ENCODE assay signal across 22 mouse cellular contexts in genomic region chr9:57839032-57839431, GRCm38 (mm10). TPM values are rescaled to one million over a fixed set of nuclear protein-coding genes. Genes with fewer than 3 reads are reported as not detected.
DNase-seq lines count a peak whose midpoint lies in the region; ATAC-seq and TF ChIP-seq lines count a peak whose summit lies in the region.
"Had no signal": no experiment of that assay in that cellular context is flagged by ENCODE, and none has a peak within 500 bp of the region (broad histone marks: within the 10 kb centered on the region; RNA-seq: fewer than 3 reads in every experiment).

No protein-coding gene starts in this region.

- peak overlapping the region; percentile 45 for H3K4me2 ChIP-seq in heart, embryonic 14.5 days (ENCODE audit: low read length)
- peak overlapping the region; percentile 16 for H3K4me2 ChIP-seq in liver, embryonic 11.5 days
- H3K4me2 ChIP-seq in liver, embryonic 14.5 days (ENCODE audit: low read depth), result peak overlapping the region; percentile 6; the same call in 1 of the 2 replicates
- H3K4me2 ChIP-seq: forebrain, embryonic 13.5 days; hindbrain, embryonic 12.5 days had no signal

- intact Hi-C loops in heart, postnatal 14 days (cut with DNase I), result no loop called here

- peak overlapping the region; percentile 52 for H3K27ac ChIP-seq in heart, embryonic 10.5 days
- peak overlapping the region in 1 of 2 experiments; percentile 21; a peak in 2 of 4 replicates for H3K27ac ChIP-seq in heart, embryonic 14.5 days (replicated peaks in 1 of 2; ENCODE audit: control insufficient read depth in 1 of 2, insufficient read depth in 1 of 2, low read depth in 2 of 2, low read length in 2 of 2)
- H3K27ac ChIP-seq in liver, embryonic 11.5 days (ENCODE audit: low read depth, low read length), result 0 out of 2 replicates have a peak overlapping the region, but pooled peaks have one; percentile 0
- H3K27ac ChIP-seq in liver, embryonic 14.5 days, result no peak overlapping the region
- H3K27ac ChIP-seq: embryonic facial prominence, embryonic 10.5 days; forebrain, embryonic 13.5 days; gastrocnemius, adult 2 months; hindbrain, embryonic 12.5 days had no signal

- WGBS in heart, embryonic 10.5 days, result 29% methylated on average over 2 of the region's 2 CpGs
- WGBS in heart, embryonic 14.5 days, result 11% methylated on average over 2 of the region's 2 CpGs
- 33% methylated on average over 2 of the region's 2 CpGs for WGBS in liver, embryonic 11.5 days
- 11% methylated on average over 2 of the region's 2 CpGs for WGBS in liver, embryonic 14.5 days (ENCODE audit: insufficient replicate concordance)

- H3K9ac ChIP-seq in heart, embryonic 14.5 days (ENCODE audit: low read length), result no peak overlapping the region
- H3K9ac ChIP-seq in liver, embryonic 11.5 days (ENCODE audit: low read depth, low read length), result no peak overlapping the region
- no peak overlapping the region for H3K9ac ChIP-seq in liver, embryonic 14.5 days (replicated peaks)
- H3K9ac ChIP-seq: forebrain, embryonic 13.5 days; forebrain, postnatal 0 days; hindbrain, embryonic 12.5 days had no signal

- 0 out of 2 replicates have a peak overlapping the region, but pooled peaks have one; percentile 12 for H3K4me3 ChIP-seq in heart, embryonic 10.5 days
- H3K4me3 ChIP-seq in heart, embryonic 14.5 days (ENCODE audit: control insufficient read depth in 1 of 2, insufficient read depth in 1 of 2, low read depth in 1 of 2, low read length in 2 of 2), result no peak overlapping the region
- no peak overlapping the region for H3K4me3 ChIP-seq in liver, embryonic 11.5 days (ENCODE audit: low read depth, low read length)
- H3K4me3 ChIP-seq in liver, embryonic 14.5 days (ENCODE audit: insufficient read depth in 1 of 2, low read depth in 2 of 2, low read length in 2 of 2), result no peak overlapping the region
- H3K4me3 ChIP-seq: embryonic facial prominence, embryonic 10.5 days; forebrain, embryonic 13.5 days; gastrocnemius, adult 2 months; hindbrain, embryonic 12.5 days had no signal

- H3K36me3 ChIP-seq in heart, embryonic 10.5 days, result no peaks in the 10 kb centered on the region
- H3K36me3 ChIP-seq in heart, embryonic 14.5 days (ENCODE audit: control insufficient read depth, insufficient read depth, low read length), result no peaks in the 10 kb centered on the region
- H3K36me3 ChIP-seq in liver, embryonic 11.5 days (ENCODE audit: control insufficient read depth, insufficient read depth, low read length), result no peaks in the 10 kb centered on the region
- H3K36me3 ChIP-seq in liver, embryonic 14.5 days (replicated peaks; ENCODE audit: control insufficient read depth, insufficient read depth, low read depth), result no peaks in the 10 kb centered on the region
- H3K36me3 ChIP-seq: embryonic facial prominence, embryonic 10.5 days; hindbrain, embryonic 12.5 days had no signal

- H3K9me3 ChIP-seq in heart, embryonic 10.5 days, result no peaks in the 10 kb centered on the region
- H3K9me3 ChIP-seq in heart, embryonic 14.5 days (ENCODE audit: control insufficient read depth, low read length), result no peaks in the 10 kb centered on the region
- no peaks in the 10 kb centered on the region for H3K9me3 ChIP-seq in liver, embryonic 11.5 days (ENCODE audit: control insufficient read depth, low read length)
- H3K9me3 ChIP-seq in liver, embryonic 14.5 days (ENCODE audit: control insufficient read depth, low read length), result no peaks in the 10 kb centered on the region
- H3K9me3 ChIP-seq: embryonic facial prominence, embryonic 10.5 days; forebrain, embryonic 13.5 days; hindbrain, embryonic 12.5 days had no signal

- DNase-seq in heart, embryonic 10.5 days (ENCODE audit: low spot score), result no peak
- no peak for DNase-seq in heart, postnatal 14 days
- DNase-seq in heart, adult 9 months (ENCODE audit: low spot score in 2 of 2), result no peak
- DNase-seq in liver, embryonic 11.5 days (ENCODE audit: low spot score), result no peak
- DNase-seq in liver, result no peak
- DNase-seq in liver, embryonic 14.5 days (ENCODE audit: low read depth in 3 of 3, low spot score in 3 of 3), result no peak
- DNase-seq: adrenal gland, adult 2 months; adrenal gland, postnatal 25 days; cerebellum, adult 2 months; cerebellum, postnatal 10 days; forebrain, postnatal 0 days; gastrocnemius, adult 2 months; gastrocnemius, postnatal 25 days; kidney, adult 8-10 months had no signal

- no peak for TF ChIP-seq CTCF in liver, embryonic 14.5 days (IDR thresholded peaks at IDR 0.05; ENCODE audit: low read depth)

- peak; percentile 38 for TF ChIP-seq EP300 in liver, embryonic 14.5 days (IDR thresholded peaks at IDR 0.05; ENCODE audit: low read depth)

- H3K4me1 ChIP-seq in heart, embryonic 10.5 days, result peaks cover 20% of the 10 kb centered on the region
- H3K4me1 ChIP-seq in heart, embryonic 14.5 days (ENCODE audit: control insufficient read depth in 2 of 2, insufficient read depth in 2 of 2, low read length in 2 of 2), result peaks cover 4 to 33% of the 10 kb centered on the region in 2 experiments; a peak in 3 of 4 replicates
- H3K4me1 ChIP-seq in liver, embryonic 11.5 days (replicated peaks; ENCODE audit: control insufficient read depth, insufficient read depth, low read length), result peaks cover 15% of the 10 kb centered on the region
- H3K4me1 ChIP-seq in liver, embryonic 14.5 days (replicated peaks; ENCODE audit: control insufficient read depth in 2 of 2, insufficient read depth in 2 of 2, low read length in 1 of 2), result peaks cover 15 to 21% of the 10 kb centered on the region in 2 experiments

- ATAC-seq in heart, embryonic 14.5 days (ENCODE audit: insufficient number of reproducible peaks, insufficient read depth, low FRiP score, low read depth), result no peak
- no peak; the same call in 1 of the 2 replicates for ATAC-seq in liver, embryonic 11.5 days (replicated peaks; ENCODE audit: low FRiP score)
- no peak for ATAC-seq in liver, embryonic 14.5 days (ENCODE audit: insufficient read depth)
- no peak for ATAC-seq in megakaryocyte progenitor cell, adult 5-6 weeks (replicated peaks; ENCODE audit: poor library complexity)
- ATAC-seq: forebrain, embryonic 13.5 days; forebrain, postnatal 0 days; hindbrain, embryonic 16.5 days; inflammation-experienced regulatory T-cells, adult 6 months; intestine, postnatal 0 days had no signal

- H3K27me3 ChIP-seq in heart, embryonic 10.5 days (ENCODE audit: insufficient read depth, poor library complexity, severe bottlenecking), result no peaks in the 10 kb centered on the region
- H3K27me3 ChIP-seq in heart, embryonic 14.5 days (ENCODE audit: control insufficient read depth, insufficient read depth, low read length), result no peaks in the 10 kb centered on the region
- no peaks in the 10 kb centered on the region for H3K27me3 ChIP-seq in liver, embryonic 11.5 days (replicated peaks; ENCODE audit: control insufficient read depth, insufficient read depth, low read length)
- H3K27me3 ChIP-seq in liver, embryonic 14.5 days (ENCODE audit: control insufficient read depth, insufficient read depth, low read length), result no peaks in the 10 kb centered on the region
- H3K27me3 ChIP-seq: hindbrain, embryonic 12.5 days had no signal

RNA-seq across cellular contexts. Expression of gene Arid3b, which starts 2.4 kb away (rescaled TPM):
- 59.7 and 60.2 TPM in 2 replicates for polyA plus RNA-seq in heart, embryonic 10.5 days (2016; fragmentation: Nextera tagmentation; extraction: Ambion mirVana)
- 1 to 10 TPM; 3.6 to 4.5 TPM for total RNA-seq in heart, postnatal 14 days (2021)
- 8.1 and 8.8 TPM in 2 replicates for polyA plus RNA-seq in heart, embryonic 14.5 days (2014; fragmentation: Nextera tagmentation; extraction: Ambion mirVana)
- 20.3 and 21.4 TPM in 2 replicates for polyA plus RNA-seq in liver, embryonic 11.5 days (2014; fragmentation: Nextera tagmentation; extraction: Ambion mirVana)
- polyA plus RNA-seq in liver, embryonic 14.5 days (2012; rRNA removed), result 7.8 and 9.3 TPM in 2 replicates
- 8.5 and 9.3 TPM in 2 replicates for polyA plus RNA-seq in liver, embryonic 14.5 days (2014; fragmentation: Nextera tagmentation; extraction: Ambion mirVana)
- total RNA-seq in megakaryocyte progenitor cell, adult 5-6 weeks (2015), result 2.4 and 3.8 TPM in 2 replicates
- total RNA-seq in megakaryocyte progenitor cell, adult 5-6 weeks (2017), result 0.87 and 0.98 TPM in 2 replicates
